Mouse (Mus musculus): ENCODE measurements around the gene Tmem62.
"Not testable (repeated sequence)": the region's sequence is repeated elsewhere in the genome, so short reads cannot be mapped to it uniquely, and the experiment has no call there.

Tmem62 gene

GRCm38 (mm10) chr2:120976990-120977925, at the start of gene Tmem62:
Gene Tmem62, plus strand, starts transcription at chr2:120977017.
- DNase-seq (ENCODE audit: low spot score): peak; percentile 16

GRCm38 (mm10) chr2:120933038-120933437, 43.8 kb upstream of the Tmem62 start:
- no peak for DNase-seq (ENCODE audit: low spot score)

DNA sequence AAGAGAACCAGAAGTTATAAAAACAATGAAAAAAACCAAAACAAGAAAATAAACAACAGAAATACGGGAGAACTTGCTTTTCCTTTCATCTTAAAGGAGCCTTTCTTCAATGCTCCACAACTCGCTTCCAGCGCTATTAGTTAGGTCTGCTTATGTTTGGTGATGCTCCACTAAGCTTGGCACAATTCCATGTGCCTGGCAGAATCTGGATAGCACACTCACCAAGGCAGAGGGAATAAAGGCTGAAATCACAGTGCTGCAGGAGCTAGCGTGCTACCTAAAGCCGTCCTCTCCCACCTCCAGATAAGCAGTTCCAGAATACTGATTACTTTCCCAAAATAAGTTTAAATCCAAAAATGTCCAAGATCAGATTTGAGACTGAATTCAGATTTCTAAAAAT, 25.6 kb upstream of the Tmem62 start:
- DNase-seq (ENCODE audit: low spot score): no peak

- no peak for DNase-seq (ENCODE audit: low spot score)
These were observed 24.5 kb upstream of the Tmem62 start for GRCm38 (mm10) chr2:120952176-120952938.

DNA sequence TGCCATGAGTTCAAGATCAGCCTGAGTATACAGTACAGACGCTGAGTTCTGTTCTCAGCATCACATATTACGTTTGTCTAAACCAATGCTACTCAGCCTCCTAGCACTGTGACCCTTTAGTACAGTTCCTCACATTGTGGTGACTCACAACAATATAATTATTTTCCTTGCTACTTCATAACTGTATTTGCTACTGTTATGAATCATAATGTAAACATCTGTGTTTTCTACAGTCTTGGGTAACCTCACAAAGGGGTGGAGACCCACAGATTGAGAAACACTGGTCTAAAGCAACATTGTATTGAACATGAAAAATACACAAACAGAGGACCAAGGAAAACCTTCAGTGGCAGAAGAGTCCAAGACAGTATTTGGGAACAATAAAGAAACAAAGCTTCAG, 17.5 kb upstream of the Tmem62 start:
- no peak for DNase-seq (ENCODE audit: low spot score)

DNA sequence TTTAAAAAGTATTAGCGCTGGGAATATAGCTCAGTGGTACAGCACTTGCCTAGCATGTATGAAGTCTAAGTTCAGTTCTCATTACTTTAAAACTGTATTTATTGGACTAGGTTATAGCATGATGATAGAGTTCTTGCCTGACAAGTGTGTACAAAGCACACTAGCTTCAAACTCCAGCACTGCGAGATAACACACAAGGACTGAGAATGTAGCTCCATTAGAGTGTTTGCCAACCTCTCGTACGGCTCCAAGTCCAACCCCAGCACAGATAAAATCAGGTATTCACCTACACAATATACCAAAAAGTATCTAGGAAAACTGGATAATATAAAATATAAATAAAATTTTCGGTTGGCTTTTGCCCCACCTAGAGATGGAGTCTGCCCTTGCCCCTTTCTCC, 17.0 kb upstream of the Tmem62 start:
- DNase-seq (ENCODE audit: low spot score): no peak

DNA sequence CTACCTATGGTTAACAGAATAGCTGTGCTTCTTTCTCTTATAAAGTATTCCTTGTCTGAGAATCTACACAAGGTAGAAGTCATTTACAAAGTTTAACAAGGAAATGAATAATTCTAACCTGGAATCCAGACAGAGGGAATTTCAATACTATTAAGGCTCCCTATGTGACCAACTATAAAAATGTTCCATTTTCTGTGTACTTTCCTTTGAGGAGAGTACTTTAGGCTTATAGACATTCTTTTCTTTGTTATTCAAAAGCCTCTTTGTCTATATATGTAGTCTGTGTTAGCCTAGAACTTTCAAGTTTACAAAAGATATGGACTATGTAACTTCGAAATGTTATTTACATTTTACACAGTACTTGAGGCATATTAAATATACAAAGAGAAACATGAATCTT, 16.6 kb upstream of the Tmem62 start:
- no peak for DNase-seq (ENCODE audit: low spot score)

DNA sequence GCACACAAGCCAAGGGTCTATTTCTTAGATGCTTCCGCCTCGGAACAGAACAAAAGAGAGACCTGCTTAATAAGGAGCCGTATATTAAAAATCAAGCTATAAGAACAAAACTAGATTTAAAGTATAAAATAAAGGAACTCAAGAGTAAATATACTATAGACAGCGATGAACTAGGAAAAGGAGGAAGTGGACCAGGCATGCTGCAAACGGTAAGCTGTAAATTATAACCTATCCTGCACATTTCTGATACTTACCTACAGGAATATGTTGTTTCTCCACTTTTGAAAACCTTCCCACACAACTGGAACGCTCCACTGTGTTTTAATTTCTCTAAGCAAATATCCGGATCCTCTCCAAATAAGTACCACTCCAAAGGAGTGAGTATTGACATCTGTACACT, 13.7 kb upstream of the Tmem62 start:
- no peak for DNase-seq (ENCODE audit: low spot score)

- no peak for DNase-seq (ENCODE audit: low spot score)
These were observed 11.3 kb upstream of the Tmem62 start for GRCm38 (mm10) chr2:120965486-120965885.

- DNase-seq (ENCODE audit: low spot score): no peak
These were observed 6.7 kb upstream of the Tmem62 start for GRCm38 (mm10) chr2:120970045-120970539.

DNA sequence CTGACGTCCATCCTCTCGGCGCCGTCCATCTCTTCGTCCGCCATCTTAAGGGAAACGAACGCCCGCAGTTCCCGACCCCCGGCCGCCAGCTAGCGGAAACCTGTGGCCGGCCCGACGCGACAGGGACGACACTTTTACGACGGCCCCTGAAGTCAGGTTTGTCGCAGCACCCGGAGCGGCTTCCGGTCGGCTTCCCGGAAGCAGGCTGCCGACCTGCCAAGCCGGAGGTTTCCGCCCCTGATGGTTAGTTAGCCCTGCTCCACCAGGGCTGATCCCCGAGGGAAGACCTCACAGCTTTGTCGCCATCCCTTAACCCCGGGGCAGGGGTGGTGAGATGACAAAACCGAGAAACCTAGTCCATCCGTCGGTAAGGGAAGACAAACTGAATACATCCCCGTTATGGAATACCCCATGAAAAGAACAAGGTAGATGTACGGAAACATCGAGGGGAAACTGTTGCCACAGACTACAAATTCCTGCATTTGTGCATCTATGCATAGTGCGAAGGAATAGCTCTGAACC, 6.2 kb upstream of the Tmem62 start, which contains the start of gene Ubr1:
Gene Ubr1, minus strand, starts transcription at position 157 of the 522 bp plus-strand sequence.
- peak; percentile 36 for DNase-seq (ENCODE audit: low spot score)

DNA sequence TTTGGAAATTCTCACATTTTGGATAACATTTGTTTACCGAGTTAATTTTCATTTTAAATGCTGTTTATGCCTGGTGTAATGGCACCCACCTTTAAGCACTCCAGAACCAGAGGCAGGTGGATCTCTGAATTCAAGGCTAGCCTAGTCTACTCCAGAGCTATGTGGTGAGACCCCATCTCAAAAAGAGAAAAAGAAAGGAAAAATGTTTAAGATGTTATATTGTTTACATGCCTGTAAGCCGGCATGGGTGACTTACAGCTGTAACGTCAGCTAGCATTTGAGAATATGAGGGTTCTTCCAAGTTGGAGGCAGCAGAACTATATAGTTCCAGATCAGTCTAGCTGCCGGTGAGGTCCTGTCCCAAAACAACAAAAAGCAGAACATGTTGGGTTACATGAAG, 5.1 kb upstream of the Tmem62 start:
- no peak for DNase-seq (ENCODE audit: low spot score)

- not testable (repeated sequence) for DNase-seq (ENCODE audit: low spot score)
These were observed 4.6 kb upstream of the Tmem62 start for GRCm38 (mm10) chr2:120972257-120972656.

DNA sequence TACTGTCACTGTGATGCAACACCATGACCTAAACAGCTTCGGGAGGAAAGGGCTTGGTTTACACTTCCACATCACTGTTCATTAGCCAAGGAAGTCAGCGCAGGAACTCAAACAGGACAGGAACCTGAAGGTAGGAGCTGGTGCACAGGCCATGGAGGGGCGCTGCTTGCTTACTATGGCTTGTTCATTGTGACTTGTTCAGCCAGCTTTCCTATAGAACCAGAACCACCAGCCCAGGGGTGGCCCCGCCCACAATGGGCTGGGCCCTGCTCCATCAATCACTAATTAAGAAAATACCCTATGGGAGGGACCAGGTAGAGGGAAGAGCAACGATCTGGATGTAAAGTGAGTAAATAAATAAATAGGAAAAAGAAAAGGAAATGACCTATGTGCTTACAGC, 3.9 kb upstream of the Tmem62 start:
- DNase-seq (ENCODE audit: low spot score): no peak

DNA sequence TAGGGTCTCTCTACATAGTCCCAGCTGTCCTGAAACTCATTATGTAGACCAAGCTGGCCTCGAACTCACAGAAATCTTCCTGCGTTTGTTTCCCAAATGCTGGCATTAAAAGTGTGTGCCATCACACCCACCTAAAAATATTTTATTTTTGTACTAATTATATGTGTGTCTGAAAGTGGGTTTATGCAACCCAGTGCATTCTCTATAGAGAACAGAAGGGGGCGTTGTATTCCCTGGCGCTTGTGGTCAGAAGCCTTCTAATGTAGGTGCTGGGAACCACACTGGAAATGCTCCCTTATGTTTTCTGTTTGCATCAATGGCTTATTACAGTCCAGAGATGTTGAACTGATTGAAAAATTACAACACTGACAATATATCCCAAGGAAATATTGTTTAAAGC, 509 bp upstream of the Tmem62 start:
- DNase-seq (ENCODE audit: low spot score): no peak

DNA sequence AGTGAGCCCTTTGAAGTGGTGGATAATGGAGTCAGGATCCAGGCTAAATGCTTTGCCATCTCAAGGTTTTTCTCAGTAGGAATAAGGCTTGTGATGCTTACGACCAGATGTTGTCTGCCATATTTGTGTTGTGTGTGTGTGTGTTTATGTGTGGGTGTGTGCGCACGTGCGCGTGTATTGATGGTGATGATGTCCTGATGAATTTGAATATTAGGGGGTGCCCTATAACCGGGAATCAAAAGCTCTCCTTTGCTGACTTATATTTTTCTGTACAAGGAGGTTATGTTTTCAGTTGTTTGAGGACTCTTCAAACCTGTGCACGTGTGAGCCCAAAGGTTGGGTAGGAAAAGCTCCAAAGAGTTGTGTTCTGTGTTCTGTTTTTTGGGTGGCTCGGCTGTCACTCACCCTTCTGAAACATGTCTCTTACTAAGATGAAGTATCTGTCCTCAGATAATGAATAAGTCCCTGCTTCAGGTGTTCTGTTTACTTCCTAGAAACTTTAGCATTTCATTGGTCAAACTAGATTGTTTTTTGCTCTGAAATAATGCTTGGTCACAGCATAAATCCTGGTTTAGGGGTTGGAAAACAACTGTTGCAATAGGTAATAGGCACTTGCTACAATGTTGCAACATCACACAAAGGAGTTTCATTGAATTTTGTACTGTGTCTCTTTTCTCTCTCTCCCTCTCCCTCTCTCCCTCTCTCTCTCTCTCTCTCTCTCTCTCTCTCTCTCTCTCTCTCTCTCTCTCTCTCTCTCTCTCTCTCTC, 1.3 kb downstream of the Tmem62 start:
- no peak for DNase-seq (ENCODE audit: low spot score)

DNA sequence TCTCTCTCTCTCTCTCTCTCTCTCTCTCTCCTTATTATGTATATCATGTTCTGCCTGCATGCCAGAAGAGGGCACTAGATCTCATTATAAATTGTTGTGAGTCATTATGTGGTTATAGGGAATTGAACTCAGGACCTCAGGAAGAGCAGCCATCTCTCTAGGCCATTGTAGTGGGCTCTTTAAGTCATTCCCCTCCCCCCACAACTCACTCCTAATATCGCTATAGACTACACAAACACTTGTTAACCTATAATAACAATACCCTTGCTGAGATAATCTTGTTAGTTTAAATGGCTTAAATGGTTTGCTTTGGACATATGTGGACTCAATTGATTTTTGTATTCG, 1.8 kb downstream of the Tmem62 start:
- no peak for DNase-seq (ENCODE audit: low spot score)

DNA sequence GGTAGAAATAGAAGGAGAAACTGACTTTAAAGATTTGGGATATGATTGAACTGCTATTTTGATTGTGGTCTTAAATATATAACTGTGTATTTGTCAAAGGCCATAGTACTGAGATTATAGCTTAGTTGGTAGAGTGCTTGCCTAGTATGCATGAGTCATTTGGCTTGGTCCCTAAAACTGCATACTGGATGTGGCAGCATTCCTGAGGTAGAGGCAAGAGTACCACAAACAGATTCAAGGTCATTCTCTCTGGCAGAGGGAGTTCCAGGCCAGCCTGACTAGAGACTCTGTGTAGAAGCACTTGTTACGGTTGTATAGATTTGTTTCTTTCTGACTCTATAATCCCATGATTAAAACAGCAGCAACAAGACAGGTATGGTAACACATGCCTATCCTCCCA, 3.0 kb downstream of the Tmem62 start:
- no peak for DNase-seq (ENCODE audit: low spot score)

GRCm38 (mm10) chr2:120980861-120981260, 4.0 kb downstream of the Tmem62 start:
- DNase-seq (ENCODE audit: low spot score): no peak

DNA sequence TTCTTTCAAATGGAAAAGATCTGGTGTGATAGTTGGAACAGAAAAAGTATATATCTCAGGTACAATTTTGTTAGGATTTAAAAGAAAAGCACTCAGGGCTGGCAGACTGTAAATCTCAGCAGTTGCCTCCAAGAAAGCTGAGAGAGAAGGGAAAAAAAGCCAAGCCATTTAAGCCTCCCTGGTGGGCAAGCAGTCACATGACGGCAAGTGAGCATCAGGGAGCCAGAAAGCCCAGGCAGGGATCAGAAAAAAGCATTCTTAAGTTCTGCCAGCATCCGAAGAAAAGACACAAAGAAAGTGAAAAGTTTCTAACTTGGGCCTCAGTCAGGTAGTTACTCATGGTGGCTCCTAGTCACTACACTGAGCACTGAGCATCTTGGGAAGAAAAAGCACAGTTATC, 6.8 kb downstream of the Tmem62 start:
- no peak for DNase-seq (ENCODE audit: low spot score)

GRCm38 (mm10) chr2:120985241-120985640, 8.4 kb downstream of the Tmem62 start:
- no peak for DNase-seq (ENCODE audit: low spot score)

DNA sequence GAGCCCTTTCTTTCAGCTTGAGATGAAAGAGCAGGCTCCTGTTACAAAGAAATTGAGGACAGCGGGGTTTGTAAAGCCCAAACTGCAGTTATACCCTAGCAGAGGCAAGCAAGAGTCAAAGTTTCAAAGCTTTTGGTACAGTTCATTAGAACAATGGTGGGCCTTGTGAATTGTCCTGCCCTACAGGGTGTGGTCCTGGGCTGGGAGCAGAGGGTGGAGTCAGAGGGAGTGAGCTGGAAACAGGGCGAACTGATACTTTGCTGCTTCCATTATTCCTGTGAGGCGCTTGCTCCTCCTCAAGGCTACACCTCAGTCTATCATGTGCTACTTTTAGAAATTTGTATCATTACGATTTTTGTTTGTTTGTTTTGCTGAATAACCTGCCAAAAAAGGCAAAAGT, 14.4 kb downstream of the Tmem62 start:
- no peak for DNase-seq (ENCODE audit: low spot score)

Measured in layer of hippocampus, adult 9-10 months (tissue).